Mouse (Mus musculus): Measurements from ENCODE around the gene Vmn1r82.

Gene Vmn1r82

GRCm38 (mm10) chr7:12300130-12300529 lies at the start of gene Vmn1r82:
TSS of gene Vmn1r82 (plus strand) at chr7:12300430.
- DNase-seq (ENCODE audit: low spot score in 2 of 2), result no peak

GRCm38 (mm10) chr7:12268169-12268568 lies 32.1 kb upstream of the Vmn1r82 start, which contains the start of gene Vmn1r81:
TSS of gene Vmn1r81 (minus strand) at chr7:12268269.
- DNase-seq (ENCODE audit: low spot score in 2 of 2), result no peak

- DNase-seq (ENCODE audit: low spot score in 2 of 2), result no peak
These were observed 29.2 kb downstream of the Vmn1r82 start, which contains the start of gene Vmn1r83 for GRCm38 (mm10) chr7:12329381-12329780. TSS of gene Vmn1r83 (minus strand) at chr7:12329481.
